Mouse (Mus musculus) heart, postnatal 4 days (tissue): ENCODE results near the gene Calml4. TPM values are rescaled to one million over a fixed set of nuclear protein-coding genes. Genes with fewer than 3 reads are reported as not detected.

Experiments used
- DNase-seq: peaks from one replicate; pipeline ENCODE4 v3.0.0; 2021
- total RNA-seq, 2 experiments: library from RNA; stranded (reverse); gene quantifications; 2 replicates each; pipeline ENCODE4 v1.2.3; 2021

The Calml4 gene
- total RNA-seq, 2 experiments from 2014 or later, result 2.4 to 2.6 TPM

DNA sequence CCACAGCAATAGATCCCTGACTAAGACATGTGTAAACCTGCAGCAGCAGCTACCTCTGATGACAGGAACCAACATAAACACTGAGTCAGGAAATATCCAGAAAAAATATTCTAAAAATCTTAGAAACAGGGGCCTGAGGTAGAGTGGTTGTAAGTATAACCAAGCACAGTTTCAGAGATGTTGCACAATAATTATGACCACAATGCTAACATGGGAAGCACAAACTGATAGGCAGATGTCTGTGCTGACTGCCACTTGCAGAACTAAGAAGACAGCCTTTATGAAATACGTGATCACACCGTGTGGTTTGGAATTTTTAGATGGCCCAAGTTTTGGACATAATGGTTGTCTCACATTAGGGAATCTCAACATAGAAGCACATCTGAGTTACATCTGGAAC is 46.0 kb downstream of the Calml4 start:
- no peak for DNase-seq

GRCm38 (mm10) chr9:62905039-62905438 is 47.2 kb downstream of the Calml4 start:
- DNase-seq, result no peak

DNA sequence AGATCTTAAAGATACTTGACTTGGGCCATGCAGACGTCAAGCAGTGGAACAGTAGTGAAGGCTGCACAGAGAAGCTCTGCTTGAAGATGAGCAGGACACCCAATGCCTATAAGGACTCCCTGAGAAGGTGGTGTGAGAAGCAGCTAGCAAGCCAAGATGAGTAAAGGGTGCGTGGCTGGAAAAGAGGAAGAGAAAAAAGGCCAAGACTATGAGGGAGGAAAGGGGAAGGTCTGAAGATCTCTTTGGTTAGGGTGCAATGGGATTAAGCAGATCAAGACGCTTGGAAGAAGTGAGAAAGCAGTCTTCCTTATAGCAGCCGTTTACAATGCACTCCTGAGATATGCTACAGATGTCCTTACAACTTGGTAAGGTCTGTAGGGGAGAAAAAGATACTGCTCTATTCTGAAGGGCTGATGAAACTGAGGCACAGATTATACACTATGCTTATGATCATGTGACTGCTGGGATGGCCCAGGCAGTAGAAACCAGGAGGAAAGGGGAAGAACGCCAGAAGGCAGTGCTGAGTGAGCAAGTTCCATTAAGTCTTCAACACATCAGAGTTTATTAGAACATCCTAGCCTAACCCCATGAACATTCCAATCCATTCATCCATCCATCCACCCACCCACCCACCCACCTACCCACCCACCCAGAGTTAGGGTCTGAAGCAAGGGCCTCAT is 55.6 kb downstream of the Calml4 start:
- no peak for DNase-seq

DNA sequence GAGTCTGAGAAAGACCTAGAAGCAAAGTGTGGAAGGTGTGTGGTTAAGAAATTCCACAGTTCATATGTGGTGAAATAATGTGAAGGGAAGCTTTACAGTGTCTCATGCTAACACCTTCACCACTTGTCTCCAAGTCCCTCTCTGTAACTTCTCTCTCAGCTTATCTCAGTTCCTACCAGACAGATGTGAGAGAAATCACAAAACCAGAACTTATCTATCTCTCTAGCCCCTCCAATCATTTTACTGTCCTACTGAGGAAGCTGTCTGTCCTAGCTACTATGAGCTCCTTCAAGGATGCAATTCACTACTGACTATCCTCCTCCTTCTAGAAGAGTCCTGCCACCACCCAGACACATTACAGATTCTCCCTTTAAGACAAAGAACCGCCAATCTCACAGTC is 59.2 kb downstream of the Calml4 start:
- DNase-seq, result no peak

DNA sequence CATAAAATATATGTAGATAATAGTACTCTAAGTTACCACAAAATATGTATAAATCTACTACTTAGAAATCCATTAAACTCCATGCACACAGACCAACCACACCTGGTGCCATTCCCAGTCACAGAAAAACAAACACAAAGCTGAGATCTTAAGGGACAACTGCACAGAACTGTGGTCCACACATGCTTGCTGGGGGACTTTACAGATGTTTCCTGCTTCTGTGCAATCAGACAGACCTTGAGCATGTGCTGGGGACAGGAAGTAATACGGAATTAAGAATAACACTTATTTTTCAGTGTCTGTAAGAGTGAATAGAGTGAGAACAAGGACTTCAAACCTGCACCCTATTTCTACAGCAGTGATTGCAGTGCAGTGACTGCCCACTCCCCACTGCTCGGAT is 63.0 kb downstream of the Calml4 start:
- no peak for DNase-seq

DNA sequence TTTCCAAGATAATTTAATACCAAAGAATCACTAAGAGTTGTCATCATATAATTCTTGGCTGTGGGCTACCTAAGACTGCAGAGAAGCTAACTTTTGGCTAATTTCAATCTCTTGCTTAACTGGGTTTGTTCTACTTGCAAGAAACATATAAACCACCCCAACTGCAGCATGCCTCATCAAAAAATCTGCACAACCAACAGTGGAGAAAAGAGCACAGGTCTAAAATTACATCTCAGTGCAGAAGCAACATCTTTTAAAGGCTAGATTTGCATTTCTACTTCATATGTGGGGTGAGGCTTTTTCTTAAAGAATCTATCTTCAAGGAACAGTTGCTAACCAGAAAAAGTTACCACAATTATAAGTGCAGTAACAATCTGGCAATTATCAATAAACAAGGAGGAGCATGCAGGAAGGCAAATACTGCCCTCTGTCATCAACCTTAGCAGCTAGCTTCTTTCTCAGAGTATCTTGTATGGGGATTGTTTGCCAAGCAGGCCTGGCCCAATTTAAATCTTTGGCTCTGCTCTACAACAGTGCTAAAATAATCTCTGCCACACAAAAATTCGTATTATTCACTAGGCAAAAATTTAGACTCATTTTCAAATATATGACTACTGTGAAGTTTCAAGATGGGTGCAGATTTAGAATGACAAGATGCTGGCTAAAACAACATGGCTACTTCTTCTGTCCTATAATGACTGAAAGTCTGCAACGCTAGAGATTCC is 67.2 kb downstream of the Calml4 start:
- no peak for DNase-seq

Other genes with a start within 250 kb of the Calml4 start
- 1 to 10 TPM in 1 of 2 experiments, under 1 TPM in 1; 0.98 to 1.1 TPM for gene Itga11, start 180.3 kb upstream of the Calml4 start, total RNA-seq
- 10 to 100 TPM; 40.3 to 41.6 TPM for gene Fem1b, start 46.1 kb upstream of the Calml4 start, total RNA-seq
- gene Cln6, start 19.3 kb upstream of the Calml4 start, total RNA-seq, result 10 to 100 TPM; 25.1 to 31.4 TPM
- 10 to 100 TPM; 26.3 to 30.5 TPM for gene Pias1, start 129.8 kb downstream of the Calml4 start, total RNA-seq